Mouse (Mus musculus): Measurements from ENCODE around the gene Trp53i11. TPM values are rescaled to one million over a fixed set of nuclear protein-coding genes. Genes with fewer than 3 reads are reported as not detected.

Trp53i11 gene
- polyA plus RNA-seq, 1 experiment from 2014 or later = 109 TPM

Other genes with a start within 250 kb of the Trp53i11 start
- gene Prdm11, start 141.4 kb upstream of the Trp53i11 start, polyA plus RNA-seq (2015; fragmentation: Nextera tagmentation; extraction: Ambion mirVana) = 1.8 and 1.9 TPM in 2 replicates
- 23.6 and 32.5 TPM in 2 replicates for gene Tspan18, start 147.0 kb downstream of the Trp53i11 start, polyA plus RNA-seq (2015; fragmentation: Nextera tagmentation; extraction: Ambion mirVana)

All from hindbrain, embryonic 13.5 days (tissue).